Mouse (Mus musculus): ENCODE results near the gene Fry. TPM values are rescaled to one million over a fixed set of nuclear protein-coding genes. Genes with fewer than 3 reads are reported as not detected.

The Fry gene
- polyA plus RNA-seq, 1 experiment from 2014 or later, result 5.5 TPM

DNA sequence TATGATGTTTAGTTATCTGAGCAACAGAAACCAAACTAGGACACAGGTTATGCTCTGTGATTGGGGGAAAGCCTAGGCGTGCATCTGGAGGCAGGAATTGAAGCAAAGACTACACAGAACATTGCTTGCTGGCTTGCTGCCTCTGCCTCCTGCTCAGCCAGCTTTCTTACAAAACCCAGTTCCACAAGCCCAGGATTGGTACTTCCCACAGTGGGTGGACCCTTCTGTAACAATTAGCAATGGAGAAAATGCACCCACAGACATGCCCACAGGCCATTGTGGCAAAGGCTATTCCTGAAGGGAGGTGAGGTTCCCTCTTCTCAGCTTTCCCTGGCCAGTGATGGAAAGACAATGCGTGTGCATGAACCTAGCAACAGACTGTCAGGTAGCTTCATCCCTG, 4.1 kb downstream of the Fry start:
- Histone ChIP-seq H3K4me1 (replicated peaks; ENCODE audit: control insufficient read depth, insufficient read depth, low read length) (no peaks in the 10 kb centered on the region), H3K27ac (ENCODE audit: low read depth, low read length) (no peak overlapping the region), H3K4me2 (replicated peaks; ENCODE audit: low read depth) (no peak overlapping the region), H3K9me3 (ENCODE audit: control insufficient read depth) (no peaks in the 10 kb centered on the region), H3K9ac (ENCODE audit: low read depth, low read length) (no peak overlapping the region), H3K36me3 (ENCODE audit: control insufficient read depth, insufficient read depth) (no peaks in the 10 kb centered on the region), H3K4me3 (ENCODE audit: low read depth, low read length) (no peak overlapping the region), H3K27me3 (replicated peaks; ENCODE audit: control insufficient read depth, insufficient read depth, low read length) (no peaks in the 10 kb centered on the region)
- ATAC-seq, result no peak
- 81% methylated on average over 2 of the region's 2 CpGs for WGBS
- TF ChIP-seq CTCF (IDR thresholded peaks at IDR 0.05; ENCODE audit: low read depth), result no peak

- no peaks in the 10 kb centered on the region for H3K9me3 ChIP-seq (ENCODE audit: control insufficient read depth)
- H3K4me1 ChIP-seq (replicated peaks; ENCODE audit: control insufficient read depth, insufficient read depth, low read length), result no peaks in the 10 kb centered on the region
- H3K9ac ChIP-seq (ENCODE audit: low read depth, low read length), result no peak overlapping the region
- no peak overlapping the region for H3K27ac ChIP-seq (ENCODE audit: low read depth, low read length)
- H3K4me2 ChIP-seq (replicated peaks; ENCODE audit: low read depth), result no peak overlapping the region
- no peak for TF ChIP-seq CTCF (IDR thresholded peaks at IDR 0.05; ENCODE audit: low read depth)
- H3K27me3 ChIP-seq (replicated peaks; ENCODE audit: control insufficient read depth, insufficient read depth, low read length), result no peaks in the 10 kb centered on the region
- H3K4me3 ChIP-seq (ENCODE audit: low read depth, low read length), result no peak overlapping the region
- H3K36me3 ChIP-seq (ENCODE audit: control insufficient read depth, insufficient read depth), result no peaks in the 10 kb centered on the region
- no peak for ATAC-seq
- WGBS, result 76% methylated on average over 9 of the region's 9 CpGs
Observed at GRCm38 (mm10) chr5:150125920-150126319, 7.5 kb downstream of the Fry start.

- WGBS, result 90% methylated on average over 8 of the region's 8 CpGs
- Histone ChIP-seq H3K9me3 (ENCODE audit: control insufficient read depth) (no peaks in the 10 kb centered on the region), H3K4me3 (ENCODE audit: low read depth, low read length) (no peak overlapping the region), H3K27me3 (replicated peaks; ENCODE audit: control insufficient read depth, insufficient read depth, low read length) (no peaks in the 10 kb centered on the region), H3K36me3 (ENCODE audit: control insufficient read depth, insufficient read depth) (no peaks in the 10 kb centered on the region), H3K9ac (ENCODE audit: low read depth, low read length) (no peak overlapping the region), H3K4me2 (replicated peaks; ENCODE audit: low read depth) (no peak overlapping the region), H3K27ac (ENCODE audit: low read depth, low read length) (no peak overlapping the region), H3K4me1 (replicated peaks; ENCODE audit: control insufficient read depth, insufficient read depth, low read length) (no peaks in the 10 kb centered on the region)
- no peak for TF ChIP-seq CTCF (IDR thresholded peaks at IDR 0.05; ENCODE audit: low read depth)
- no peak for ATAC-seq
Observed at GRCm38 (mm10) chr5:150128432-150128831, 10.0 kb downstream of the Fry start.

GRCm38 (mm10) chr5:150130144-150130543, 11.7 kb downstream of the Fry start:
- 78% methylated on average over 7 of the region's 7 CpGs for WGBS
- no peak for ATAC-seq
- Histone ChIP-seq H3K36me3 (ENCODE audit: control insufficient read depth, insufficient read depth) (no peaks in the 10 kb centered on the region), H3K4me2 (replicated peaks; ENCODE audit: low read depth) (no peak overlapping the region), H3K4me3 (ENCODE audit: low read depth, low read length) (no peak overlapping the region), H3K4me1 (replicated peaks; ENCODE audit: control insufficient read depth, insufficient read depth, low read length) (no peaks in the 10 kb centered on the region), H3K27ac (ENCODE audit: low read depth, low read length) (no peak overlapping the region), H3K27me3 (replicated peaks; ENCODE audit: control insufficient read depth, insufficient read depth, low read length) (no peaks in the 10 kb centered on the region), H3K9ac (ENCODE audit: low read depth, low read length) (no peak overlapping the region), H3K9me3 (ENCODE audit: control insufficient read depth) (no peaks in the 10 kb centered on the region)
- no peak for TF ChIP-seq CTCF (IDR thresholded peaks at IDR 0.05; ENCODE audit: low read depth)

DNA sequence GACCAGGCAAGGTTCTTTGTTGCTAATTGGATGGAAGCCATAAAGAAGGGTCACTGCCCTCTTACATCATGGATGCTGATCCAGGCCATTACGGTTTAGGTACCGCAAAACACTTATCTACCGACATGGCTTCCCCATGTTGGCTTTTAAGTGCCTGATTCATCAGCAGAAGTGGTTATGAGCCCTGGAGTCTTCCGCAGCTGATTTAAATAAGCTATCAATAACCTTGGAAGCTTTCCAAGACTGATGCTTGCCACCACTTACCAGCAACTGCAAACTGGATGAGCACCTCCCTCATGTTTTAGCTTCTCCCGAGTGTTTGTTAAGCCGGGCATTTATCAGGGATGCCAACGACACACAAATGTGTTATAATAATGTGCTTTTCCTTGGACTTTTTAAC, 12.7 kb downstream of the Fry start:
- Histone ChIP-seq H3K27ac (ENCODE audit: low read depth, low read length) (no peak overlapping the region), H3K9me3 (ENCODE audit: control insufficient read depth) (no peaks in the 10 kb centered on the region), H3K27me3 (replicated peaks; ENCODE audit: control insufficient read depth, insufficient read depth, low read length) (no peaks in the 10 kb centered on the region), H3K4me1 (replicated peaks; ENCODE audit: control insufficient read depth, insufficient read depth, low read length) (no peaks in the 10 kb centered on the region), H3K4me3 (ENCODE audit: low read depth, low read length) (no peak overlapping the region), H3K4me2 (replicated peaks; ENCODE audit: low read depth) (no peak overlapping the region), H3K36me3 (ENCODE audit: control insufficient read depth, insufficient read depth) (no peaks in the 10 kb centered on the region), H3K9ac (ENCODE audit: low read depth, low read length) (no peak overlapping the region)
- 68% methylated on average over 7 of the region's 7 CpGs for WGBS
- ATAC-seq, result no peak
- TF ChIP-seq CTCF (IDR thresholded peaks at IDR 0.05; ENCODE audit: low read depth), result no peak

DNA sequence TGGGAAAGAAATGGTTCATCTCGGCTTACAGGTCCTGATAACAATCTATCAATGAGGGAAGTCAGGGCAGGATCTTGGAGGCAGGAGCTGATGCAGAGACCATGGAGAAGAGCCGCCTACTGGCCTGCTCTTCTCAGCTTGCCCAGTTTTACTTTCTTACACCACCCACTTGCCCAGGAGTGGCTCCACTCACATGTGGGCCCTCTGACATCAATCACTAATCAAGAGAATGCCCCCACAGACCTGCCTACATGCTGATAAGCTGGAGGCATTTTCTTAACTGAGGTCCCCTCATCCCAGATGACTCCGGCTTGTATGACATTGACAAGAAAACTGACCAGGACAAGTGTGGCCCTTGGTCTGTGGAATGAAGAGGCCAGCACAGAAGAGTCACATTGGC, 16.2 kb downstream of the Fry start:
- Histone ChIP-seq H3K27me3 (replicated peaks; ENCODE audit: control insufficient read depth, insufficient read depth, low read length) (no peaks in the 10 kb centered on the region), H3K27ac (ENCODE audit: low read depth, low read length) (no peak overlapping the region), H3K9me3 (ENCODE audit: control insufficient read depth) (no peaks in the 10 kb centered on the region), H3K4me3 (ENCODE audit: low read depth, low read length) (no peak overlapping the region), H3K9ac (ENCODE audit: low read depth, low read length) (no peak overlapping the region), H3K4me1 (replicated peaks; ENCODE audit: control insufficient read depth, insufficient read depth, low read length) (no peaks in the 10 kb centered on the region), H3K4me2 (replicated peaks; ENCODE audit: low read depth) (no peak overlapping the region), H3K36me3 (ENCODE audit: control insufficient read depth, insufficient read depth) (no peaks in the 10 kb centered on the region)
- WGBS, result 85% methylated on average over 3 of the region's 3 CpGs
- no peak for ATAC-seq
- TF ChIP-seq CTCF (IDR thresholded peaks at IDR 0.05; ENCODE audit: low read depth), result no peak

DNA sequence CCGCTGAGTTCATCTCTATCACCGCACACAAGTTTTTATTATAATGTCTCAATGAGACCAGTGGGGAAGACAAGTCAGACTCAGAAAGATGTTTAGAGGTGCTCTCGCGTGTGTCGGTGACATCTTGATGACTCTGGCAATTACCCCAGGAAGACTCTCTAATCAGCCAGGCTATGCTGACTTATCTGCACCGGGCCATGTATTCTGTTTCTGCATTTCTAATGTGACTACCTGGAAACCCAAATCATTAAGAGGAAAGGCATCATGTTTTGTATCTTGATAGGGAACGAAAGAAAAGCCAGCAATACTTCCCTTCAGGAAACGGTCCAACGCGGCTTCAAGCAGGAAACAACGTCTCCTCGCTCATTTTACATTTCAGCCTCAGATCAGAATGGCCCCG, 17.1 kb downstream of the Fry start:
- WGBS, result 85% methylated on average over 13 of the region's 13 CpGs
- Histone ChIP-seq H3K27me3 (replicated peaks; ENCODE audit: control insufficient read depth, insufficient read depth, low read length) (no peaks in the 10 kb centered on the region), H3K36me3 (ENCODE audit: control insufficient read depth, insufficient read depth) (no peaks in the 10 kb centered on the region), H3K4me1 (replicated peaks; ENCODE audit: control insufficient read depth, insufficient read depth, low read length) (no peaks in the 10 kb centered on the region), H3K9ac (ENCODE audit: low read depth, low read length) (no peak overlapping the region), H3K9me3 (ENCODE audit: control insufficient read depth) (no peaks in the 10 kb centered on the region), H3K27ac (ENCODE audit: low read depth, low read length) (no peak overlapping the region), H3K4me2 (replicated peaks; ENCODE audit: low read depth) (no peak overlapping the region), H3K4me3 (ENCODE audit: low read depth, low read length) (no peak overlapping the region)
- ATAC-seq, result no peak
- no peak for TF ChIP-seq CTCF (IDR thresholded peaks at IDR 0.05; ENCODE audit: low read depth)

Measured in intestine, postnatal 0 days (tissue).